Mouse (Mus musculus) embryonic stem cell, embryonic (primary cell): ENCODE measurements at regions not wholly inside any gene's neighbourhood (a gene's known extent, or its start where the extent isn't known, plus 50 kb on each side); places are given as distances from the start of the nearest gene placed in this dataset.
"Not testable (repeated sequence)": the region's sequence is repeated elsewhere in the genome, so short reads cannot be mapped to it uniquely, and the experiment has no call there.

Experiments used
- CTCF ChIA-PET, 4 experiments: fragments of 300-600 bp in 2 of 4; fragments of 350-600 bp in 2 of 4; sonication (Branson Sonifier 250); formaldehyde crosslinking; loops; one replicate each; lab custom pipeline; 2022; ENCODE audit warnings: inconsistent platforms in 2 of 4; lab: Charles Lee
- POLR2A ChIA-PET, 4 experiments: fragments of 300-600 bp in 2 of 4; fragments of 350-600 bp in 2 of 4; sonication (Branson Sonifier 250); formaldehyde crosslinking; loops; one replicate each; lab custom pipeline; 2022; ENCODE audit warnings: antibody characterized with exemption in 4 of 4, inconsistent platforms in 1 of 4; lab: Charles Lee

DNA sequence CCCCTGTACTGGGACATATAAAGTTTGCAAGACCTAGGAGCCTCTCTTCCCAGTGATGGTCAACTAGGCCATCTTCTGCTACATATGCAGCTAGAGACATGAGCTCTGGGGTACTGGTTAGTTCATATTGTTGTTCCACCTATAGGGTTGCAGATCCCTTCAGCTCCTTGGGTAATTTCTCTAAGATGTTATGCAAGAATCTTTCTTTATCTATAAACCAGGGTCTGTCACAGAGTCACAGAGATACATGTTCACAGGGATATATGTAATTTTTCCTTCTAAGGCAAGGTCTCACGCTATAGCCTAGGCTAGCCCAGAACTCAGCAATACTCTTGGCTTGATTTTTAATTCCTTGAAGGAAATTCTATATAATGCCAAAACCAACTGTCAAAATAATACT, 56.9 kb downstream of the Zfp36l1 start:
- CTCF ChIA-PET = not testable (repeated sequence)
- POLR2A ChIA-PET = interaction anchor here in 1 of 4 experiments (0.6 kb wide), 1 partner anchor 862 kb away, joined by 4 read pairs; no protein-coding TSS in a partner anchor

DNA sequence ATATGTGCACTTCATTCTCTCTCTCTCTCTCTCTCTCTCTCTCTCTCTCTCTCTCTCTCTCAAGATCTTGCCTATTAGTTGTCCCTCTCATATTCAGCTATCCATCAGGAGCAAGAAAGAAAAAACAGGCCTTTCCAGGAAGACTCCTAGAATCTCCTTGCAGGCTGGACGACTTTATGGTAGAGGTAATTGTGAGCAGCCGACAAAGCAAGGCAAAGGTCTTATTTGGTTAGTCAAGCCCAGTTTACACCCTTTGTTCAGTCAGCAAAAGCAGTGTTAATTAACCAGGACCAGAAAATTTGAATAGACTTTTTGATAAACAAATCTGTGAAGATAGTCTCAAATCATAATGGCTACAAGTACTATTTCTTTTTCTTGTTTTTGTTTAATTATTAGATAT, 57.4 kb downstream of the Zfp36l1 start:
- ChIA-PET CTCF (no interaction called here), POLR2A (no interaction called here)

DNA sequence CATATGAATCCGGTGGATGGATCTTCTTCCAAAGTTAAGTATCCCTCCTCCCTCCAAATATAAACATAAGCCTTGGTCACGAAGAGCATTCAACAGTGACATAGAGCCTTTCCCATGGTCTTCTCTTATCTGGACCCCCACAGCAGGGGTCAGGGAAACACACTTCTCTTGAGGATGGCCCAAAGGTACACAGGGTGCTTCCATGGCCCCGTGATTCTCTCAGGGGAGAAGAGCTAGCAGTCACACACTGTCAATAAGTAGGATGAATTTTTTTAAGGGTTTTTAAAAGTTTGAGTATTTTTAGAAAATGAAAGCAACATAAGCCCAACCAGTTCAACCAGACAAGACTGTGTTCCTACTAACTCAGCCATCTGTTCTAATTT, 58.2 kb downstream of the Zfp36l1 start:
- ChIA-PET CTCF (no interaction called here), POLR2A (no interaction called here)

DNA sequence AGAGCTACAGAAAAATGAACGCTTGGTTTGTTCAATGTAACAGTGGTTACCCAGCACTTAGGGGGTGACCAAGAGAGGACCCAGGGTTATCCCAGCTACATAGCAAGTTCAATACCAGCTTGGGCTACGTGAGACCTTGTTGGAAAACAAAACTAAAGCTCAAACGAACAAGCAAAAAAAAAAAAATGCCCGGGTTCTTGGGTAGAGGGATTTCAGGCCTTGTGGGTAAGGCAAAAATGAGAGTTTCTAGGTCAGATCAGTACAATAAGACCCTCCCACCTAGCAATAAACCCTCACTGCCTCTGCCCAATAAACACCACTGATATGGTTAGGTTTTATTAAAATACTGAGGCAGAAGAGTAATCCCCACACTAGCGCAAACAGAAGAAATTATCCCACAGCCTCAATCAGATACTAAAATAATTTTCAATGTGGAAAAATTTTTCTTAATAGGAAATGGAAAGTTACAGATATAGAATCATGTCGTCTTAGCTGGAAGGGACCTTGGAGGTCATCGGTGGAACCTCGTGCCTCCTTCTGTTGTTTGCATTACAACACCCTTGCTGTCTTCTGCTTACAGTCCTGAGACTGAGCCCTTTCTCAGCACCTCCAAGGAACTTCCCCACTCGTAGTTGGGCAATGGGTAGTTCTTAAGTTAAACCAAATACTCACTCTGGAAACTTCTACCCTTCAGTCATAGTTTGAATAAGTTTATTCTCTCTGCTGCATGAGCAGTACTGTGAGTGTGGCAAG, 58.7 kb downstream of the Zfp36l1 start:
- ChIA-PET POLR2A (no interaction called here), CTCF (interaction anchor here in 1 of 4 experiments (0.7 kb wide), 1 partner anchor 73 kb away, joined by 3 read pairs; no protein-coding TSS in a partner anchor)

DNA sequence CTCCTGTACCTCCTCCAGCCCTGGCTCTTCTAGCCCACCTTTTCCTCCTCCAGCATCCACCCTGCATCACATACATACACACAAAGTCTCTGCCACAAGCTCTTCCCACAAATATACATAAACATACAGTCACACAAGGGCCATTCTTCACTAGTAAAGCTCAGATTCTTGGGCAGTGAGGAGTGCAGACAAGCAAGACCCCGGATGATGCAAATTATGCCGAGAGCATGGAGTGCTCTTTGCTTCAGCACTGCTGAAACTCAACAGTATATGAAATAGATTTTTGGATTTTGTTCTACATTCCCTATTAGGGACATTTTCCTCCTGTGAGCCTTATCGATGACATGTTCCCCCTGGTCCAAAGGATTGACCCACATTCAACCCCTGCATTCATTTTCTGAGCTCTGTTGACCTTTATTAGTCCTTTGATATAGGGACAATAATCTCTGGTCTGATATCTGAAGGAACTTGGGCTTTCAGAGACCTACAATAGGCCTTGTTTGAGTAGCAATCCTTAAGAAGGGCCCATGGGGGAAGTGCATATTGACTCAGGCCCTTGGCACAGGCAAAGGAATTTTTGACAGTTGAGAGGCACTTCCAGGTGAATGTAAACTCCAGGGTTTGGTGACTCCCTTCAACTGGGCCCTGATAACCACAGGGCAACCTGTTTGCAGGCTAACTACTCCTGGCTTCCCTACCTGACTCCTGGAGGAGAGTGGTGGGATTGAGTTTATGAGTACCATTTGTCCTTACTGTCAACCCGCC, 64.4 kb downstream of the Zfp36l1 start:
- CTCF ChIA-PET = interaction anchor here in 2 of 4 experiments (0.5 to 0.6 kb wide), 2 partner anchors 9 to 114 kb away, joined by 3 to 4 read pairs; no protein-coding TSS in a partner anchor
- POLR2A ChIA-PET = interaction anchor here in 1 of 4 experiments (1.1 kb wide), 2 partner anchors 47 to 106 kb away, joined by 3 read pairs; no protein-coding TSS in a partner anchor

DNA sequence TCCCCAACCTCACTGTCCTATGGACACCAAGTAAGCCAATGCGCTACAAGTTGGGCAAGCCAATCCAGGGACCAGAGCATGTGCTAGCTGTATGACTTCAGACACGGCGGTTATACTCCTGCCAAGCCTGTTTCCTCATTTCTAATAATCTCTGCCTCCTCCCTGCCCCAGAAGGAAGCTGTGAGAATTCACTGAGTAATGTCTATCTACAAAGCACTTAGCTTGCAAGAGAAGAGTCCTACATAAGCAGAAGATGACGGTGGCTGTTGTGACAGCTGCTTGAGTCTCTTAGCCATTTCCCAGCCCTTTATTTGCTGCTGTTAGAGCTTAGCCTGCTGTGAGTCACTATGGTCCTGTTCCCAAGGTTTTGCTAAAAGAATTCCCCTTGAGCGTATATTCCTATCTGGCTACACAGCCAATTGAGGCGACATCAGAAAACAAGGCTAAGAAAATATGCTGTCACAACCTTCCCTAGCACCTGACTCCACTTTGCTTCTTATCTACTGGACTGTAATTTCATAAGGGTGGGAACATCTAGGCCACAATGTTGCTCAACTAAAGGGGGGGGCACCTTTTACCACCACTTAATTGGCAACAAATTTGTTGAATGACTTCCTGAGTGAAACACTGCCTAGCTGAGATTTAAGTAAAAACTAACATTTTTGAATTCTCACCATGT, 66.0 kb downstream of the Zfp36l1 start:
- ChIA-PET POLR2A (interaction anchor here in 2 of 4 experiments (0.9 to 1.0 kb wide), 2 partner anchors 24 to 65 kb away, joined by 3 to 4 read pairs; no protein-coding TSS in a partner anchor), CTCF (interaction anchor here in 1 of 4 experiments (0.6 kb wide), 1 partner anchor 44 kb away, joined by 3 read pairs; no protein-coding TSS in a partner anchor)

DNA sequence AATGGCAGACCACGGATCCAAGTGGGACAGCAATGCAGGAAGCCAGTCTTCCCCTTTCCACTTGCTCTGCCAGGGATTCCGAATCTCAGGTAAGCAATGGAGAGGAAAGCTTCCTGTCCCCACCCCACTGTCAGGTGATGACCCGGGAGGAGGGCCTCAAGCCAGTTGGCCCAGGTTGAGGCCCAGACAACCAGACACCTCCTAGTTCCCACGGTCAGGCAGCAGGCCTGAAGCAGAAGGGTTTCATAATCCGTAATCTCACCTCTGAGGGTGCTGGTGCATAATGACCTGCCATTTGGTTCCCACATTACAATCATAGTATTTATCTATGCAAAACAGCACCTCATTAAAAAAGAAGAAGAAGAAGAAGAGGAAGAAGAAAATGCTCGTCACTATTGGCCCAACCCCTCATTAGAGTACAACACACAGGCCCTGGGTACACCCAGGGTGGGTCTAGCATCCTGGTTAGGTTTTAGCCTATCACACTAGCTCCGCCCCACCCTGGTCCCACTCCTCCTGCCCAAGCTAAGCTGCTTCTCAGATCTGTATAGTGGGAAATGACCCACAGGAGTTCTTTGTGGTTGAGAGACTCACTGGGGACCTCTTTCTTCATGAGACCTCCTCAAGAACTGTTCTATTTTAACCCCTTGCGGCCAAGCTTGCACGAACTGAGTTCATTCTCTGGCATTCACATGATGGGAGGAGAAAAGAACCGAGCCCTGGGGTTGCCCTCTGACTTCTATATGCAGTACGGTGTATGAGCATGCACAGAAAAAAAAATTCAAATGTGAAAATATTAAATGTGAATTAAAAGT, 71.1 kb downstream of the Zfp36l1 start:
- CTCF ChIA-PET = interaction anchor here in 1 of 4 experiments (0.5 to 0.7 kb wide), 3 partner anchors 61 to 213 kb away, joined by 3 to 6 read pairs (median 3); no protein-coding TSS in a partner anchor
- POLR2A ChIA-PET = interaction anchor here in 2 of 4 experiments (1.1 to 3.2 kb wide), 7 partner anchors 12 to 70 kb away, joined by 3 to 11 read pairs (median 4); no protein-coding TSS in a partner anchor

DNA sequence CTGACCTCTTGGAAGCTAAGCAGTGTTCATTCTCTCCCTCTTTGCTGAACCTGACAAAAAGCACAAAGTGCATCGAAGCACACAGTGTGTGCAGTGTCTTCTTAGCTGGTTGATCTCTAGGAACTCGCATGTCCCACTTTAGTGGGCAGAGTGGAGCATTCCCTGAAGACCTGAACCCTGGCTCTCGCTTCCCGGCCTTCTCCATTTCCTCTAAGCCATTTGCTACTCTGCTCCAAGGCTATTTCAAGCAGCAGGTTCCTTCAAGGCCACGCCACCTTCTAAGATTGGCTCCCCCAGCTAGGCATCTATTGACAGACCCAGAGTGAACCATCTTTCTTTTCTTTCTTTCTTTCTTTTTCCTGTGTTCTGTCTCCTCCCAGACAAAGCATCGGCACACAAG, 71.8 kb downstream of the Zfp36l1 start:
- CTCF ChIA-PET = interaction anchor here in 1 of 4 experiments (0.5 kb wide), 1 partner anchor 156 kb away, joined by 3 read pairs; no protein-coding TSS in a partner anchor

DNA sequence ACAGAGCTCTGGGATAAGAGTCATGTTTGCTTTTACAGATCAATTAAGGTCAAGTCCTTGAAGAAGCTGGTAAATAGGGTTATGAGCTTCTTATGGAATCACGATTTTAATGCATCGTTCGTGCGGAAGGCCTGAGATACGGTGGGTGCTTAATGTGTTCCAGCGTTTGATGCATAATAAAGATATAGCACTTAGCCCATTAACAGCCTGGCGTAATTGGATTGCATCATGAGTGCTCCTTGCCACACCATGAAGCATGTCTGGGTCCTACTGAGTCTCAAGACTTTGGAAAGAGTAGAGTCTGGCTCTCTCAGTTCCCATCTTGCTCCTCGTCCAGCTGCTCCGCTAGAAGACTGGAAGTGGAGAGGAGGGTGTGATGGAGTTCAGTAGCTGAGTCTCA, 72.6 kb downstream of the Zfp36l1 start:
- ChIA-PET POLR2A (interaction anchor here in 3 of 4 experiments (0.6 to 3.2 kb wide), 5 partner anchors 17 to 225 kb away, joined by 3 to 11 read pairs (median 3); no protein-coding TSS in a partner anchor), CTCF (no interaction called here)

More for the DNA sequence above, 71.8 kb downstream of the Zfp36l1 start:
- POLR2A ChIA-PET = interaction anchor here in 3 of 4 experiments (0.6 to 3.2 kb wide), 9 partner anchors 12 to 1181 kb away, joined by 3 to 11 read pairs (median 4); no protein-coding TSS in a partner anchor

DNA sequence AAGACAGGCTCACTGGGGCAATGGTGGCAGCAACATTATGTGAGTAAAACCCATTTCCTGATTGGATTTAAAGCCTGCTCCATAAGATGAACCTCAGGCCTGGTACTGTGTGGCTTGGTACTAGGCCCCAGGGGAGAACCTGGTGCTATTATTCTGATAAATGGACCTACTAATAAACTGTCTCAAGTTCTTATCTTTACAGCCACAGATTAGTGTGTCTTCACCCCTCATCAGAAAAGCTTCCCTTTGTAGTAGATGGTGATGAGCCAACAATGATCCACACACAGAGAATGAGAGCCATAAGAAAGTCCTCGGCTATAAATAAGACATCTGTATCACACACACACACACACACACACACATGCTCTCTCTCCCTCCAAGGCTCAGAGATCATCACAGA, 73.7 kb downstream of the Zfp36l1 start:
- POLR2A ChIA-PET = interaction anchor here in 2 of 4 experiments (1.6 to 3.2 kb wide), 3 partner anchors 21 to 74 kb away, joined by 5 to 11 read pairs (median 7); partner anchors contain the start of gene Zfp36l1 (in 1 of the 2)

DNA sequence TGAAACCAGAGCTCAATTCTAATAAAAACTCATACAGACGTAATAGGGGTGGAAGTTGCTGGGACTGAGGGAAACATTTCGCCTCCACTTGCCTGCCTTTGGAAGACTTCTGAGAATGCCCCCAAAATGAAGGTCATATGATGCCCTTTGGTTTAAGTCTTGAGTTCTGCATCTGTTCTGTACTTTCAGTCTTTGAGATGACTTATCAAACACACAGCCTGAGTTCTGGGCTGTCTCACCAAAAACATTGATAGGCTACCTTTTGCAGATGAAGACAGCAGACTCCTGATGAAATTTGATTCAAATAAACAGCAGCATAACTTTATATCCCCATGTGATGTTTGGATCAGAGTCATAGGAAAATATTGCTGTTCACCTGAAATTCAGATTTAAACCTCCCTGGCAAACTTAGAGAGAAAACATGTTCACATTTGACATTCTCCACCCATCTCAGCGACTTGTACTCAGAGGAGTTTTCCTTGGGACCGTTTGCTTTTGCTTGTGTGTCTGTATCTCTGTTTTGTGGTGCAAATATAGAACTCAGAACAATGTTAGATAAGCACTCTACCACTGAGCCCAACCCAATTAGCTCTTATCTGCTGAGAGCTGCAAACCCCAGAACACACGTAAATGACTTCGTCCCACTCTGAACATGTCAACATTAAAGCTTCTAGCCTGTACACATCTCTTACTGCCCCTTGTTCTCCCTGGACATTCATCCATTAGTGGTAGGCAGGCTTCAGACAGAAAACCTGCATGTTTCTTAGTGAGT, 77.1 kb downstream of the Zfp36l1 start:
- CTCF ChIA-PET = no interaction called here
- POLR2A ChIA-PET = interaction anchor here in 2 of 4 experiments (0.7 to 1.3 kb wide), 5 partner anchors 8 to 77 kb away, joined by 3 to 4 read pairs (median 4); partner anchors contain the start of gene Zfp36l1 (in 2 of the 2)

More for the DNA sequence above, 73.7 kb downstream of the Zfp36l1 start:
- CTCF ChIA-PET = interaction anchor here in 1 of 4 experiments (0.7 kb wide), 1 partner anchor 9 kb away, joined by 4 read pairs; no protein-coding TSS in a partner anchor

DNA sequence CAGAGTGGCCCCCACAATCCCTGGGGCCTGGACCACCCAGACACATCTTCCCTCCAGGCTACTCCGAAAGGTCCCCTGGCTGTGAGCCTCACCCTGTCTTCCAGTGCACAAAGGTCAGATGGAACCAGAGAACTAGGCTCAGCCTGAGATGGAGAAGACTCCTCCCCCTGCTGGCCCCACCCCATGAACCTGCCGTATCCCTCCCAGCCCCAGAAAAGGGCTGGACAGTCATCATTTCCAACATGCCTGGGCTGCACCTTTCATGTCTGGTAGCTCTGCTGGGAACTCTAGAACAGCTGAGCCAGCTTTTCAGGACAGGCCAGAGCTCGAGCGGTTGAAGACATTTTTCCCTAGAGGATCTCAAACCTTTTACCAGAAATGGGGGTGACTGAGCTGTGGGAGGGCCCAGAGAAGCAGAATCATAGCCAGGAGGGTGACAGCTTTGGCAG, 77.8 kb downstream of the Zfp36l1 start:
- ChIA-PET CTCF (no interaction called here), POLR2A (interaction anchor here in 3 of 4 experiments (0.7 to 1.6 kb wide), 6 partner anchors 9 to 78 kb away, joined by 3 to 4 read pairs (median 4); partner anchors contain the start of gene Zfp36l1 (in 2 of the 3))

DNA sequence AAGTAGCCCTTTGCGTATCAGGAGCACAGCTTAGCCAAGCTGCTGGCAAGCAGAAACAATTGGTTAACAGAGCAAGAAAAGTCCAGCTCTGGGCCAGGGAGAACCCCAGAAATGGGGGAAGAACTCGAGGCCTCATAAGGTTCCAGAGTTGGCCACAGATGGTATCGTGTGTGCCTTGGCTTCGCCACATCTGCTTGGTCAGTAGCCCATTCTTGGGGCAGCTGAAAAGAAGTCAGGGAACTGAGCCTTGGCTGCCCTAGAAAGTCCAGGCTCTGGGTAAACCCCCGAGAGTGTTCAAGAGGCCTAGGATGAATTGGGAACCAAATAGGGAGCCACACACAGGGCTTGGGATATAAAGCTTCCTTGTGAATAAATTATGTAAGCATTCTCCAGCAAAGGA, 78.7 kb downstream of the Zfp36l1 start:
- ChIA-PET CTCF (no interaction called here), POLR2A (interaction anchor here in 2 of 4 experiments (0.5 to 1.6 kb wide), 3 partner anchors 11 to 79 kb away, joined by 3 to 4 read pairs (median 4); no protein-coding TSS in a partner anchor)

DNA sequence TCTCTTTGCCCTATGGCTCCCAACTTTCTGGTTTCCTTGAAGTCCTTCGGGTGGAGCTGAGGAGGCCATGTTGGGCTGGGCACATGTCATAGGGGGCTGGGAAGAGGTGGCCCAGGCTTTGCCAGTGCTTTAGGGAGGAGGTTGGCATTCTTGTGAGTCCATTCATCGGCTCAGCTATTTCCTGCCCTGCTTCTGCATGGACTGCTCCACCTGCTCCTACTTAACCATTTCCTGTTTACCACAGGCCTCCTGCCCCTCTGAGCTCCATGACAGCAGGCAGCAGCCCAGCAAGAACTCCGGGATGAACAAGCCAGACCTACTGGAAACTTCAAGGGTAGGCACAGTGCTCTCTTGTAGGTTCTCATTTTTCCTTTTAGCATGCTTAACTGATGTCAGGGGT, 80.3 kb downstream of the Zfp36l1 start:
- POLR2A ChIA-PET = interaction anchor here in 1 of 4 experiments (1.4 kb wide), 1 partner anchor 23 kb away, joined by 4 read pairs; no protein-coding TSS in a partner anchor
- CTCF ChIA-PET = no interaction called here

DNA sequence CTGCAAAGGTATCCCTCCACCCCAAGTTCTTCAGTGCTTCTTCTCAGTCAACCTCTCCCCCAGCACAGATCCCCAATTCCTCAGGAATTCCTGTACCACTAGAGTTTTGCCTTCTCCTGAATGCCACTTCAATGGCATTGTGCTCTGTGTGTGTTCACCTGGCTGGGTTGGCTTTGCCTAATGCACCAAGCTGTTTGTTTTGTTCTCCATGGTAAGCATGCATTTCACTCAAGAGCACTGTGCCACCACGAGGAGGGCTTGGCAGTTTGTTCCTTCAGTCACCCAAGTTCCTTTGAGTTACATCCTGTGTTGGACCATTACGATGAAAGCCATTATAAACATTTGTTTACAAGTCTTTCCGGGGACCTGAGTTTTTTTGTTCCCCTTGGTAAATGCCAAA, 84.5 kb downstream of the Zfp36l1 start:
- CTCF ChIA-PET = no interaction called here
- POLR2A ChIA-PET = no interaction called here
